Mouse (Mus musculus) forebrain, embryonic 11.5 days (tissue): ENCODE measurements around the gene Foxp1. TPM values are rescaled to one million over a fixed set of nuclear protein-coding genes. Genes with fewer than 3 reads are reported as not detected.

Experiments
- ATAC-seq: fragments of 200-750 bp; cut with Nextera tagmentation; replicated peaks from 2 replicates; pipeline ENCODE4 v1.8.0; 2017; ENCODE audit warnings: moderate TSS enrichment; ENCODE audit not compliant: low FRiP score
- DNase-seq: peaks from one replicate; pipeline ENCODE4 v3.0.0-alpha.2; 2017; ENCODE audit warnings: low spot score
- H3K27ac ChIP-seq: fragments of 300-500 bp; sonication (generic); 2 replicates; pipeline ENCODE4 v1.5.1; 2014; ENCODE audit warnings: low read depth, low read length
- H3K27me3 ChIP-seq: fragments of 300-500 bp; sonication (generic); 2 replicates; pipeline ENCODE4 v1.6.1; 2014; ENCODE audit warnings: mild to moderate bottlenecking, low read length, mixed read lengths; ENCODE audit not compliant: control insufficient read depth, insufficient read depth
- H3K36me3 ChIP-seq: fragments of 300-500 bp; sonication (generic); 2 replicates; pipeline ENCODE4 v1.6.1; 2014; ENCODE audit warnings: mild to moderate bottlenecking, low read length, moderate library complexity, mixed read lengths; ENCODE audit not compliant: control insufficient read depth, insufficient read depth
- H3K4me1 ChIP-seq: fragments of 300-500 bp; sonication (generic); replicated peaks from 2 replicates; pipeline ENCODE4 v1.6.1; 2014; ENCODE audit warnings: low read length, mixed read lengths; ENCODE audit not compliant: control insufficient read depth, insufficient read depth
- H3K4me2 ChIP-seq: fragments of 300-500 bp; sonication (generic); 2 replicates; pipeline ENCODE4 v1.6.1; 2014; ENCODE audit warnings: low read depth, mild to moderate bottlenecking, low read length, moderate library complexity, mixed read lengths; ENCODE audit not compliant: severe bottlenecking
- H3K4me3 ChIP-seq: fragments of 300-500 bp; sonication (generic); 2 replicates; pipeline ENCODE4 v1.5.1; 2014; ENCODE audit warnings: low read depth, low read length
- H3K9ac ChIP-seq: fragments of 300-500 bp; sonication (generic); 2 replicates; pipeline ENCODE4 v1.6.1; 2014; ENCODE audit warnings: low read length
- H3K9me3 ChIP-seq: fragments of 300-500 bp; sonication (generic); 2 replicates; pipeline ENCODE4 v1.6.1; 2016; ENCODE audit warnings: low read length, mixed read lengths; ENCODE audit not compliant: control insufficient read depth
- WGBS: fragments of 180-500 bp; shearing (Covaris S2); extraction: QIAGEN DNeasy Blood & Tissue Kit; methylation state at CpG from one replicate; pipeline ENCODE4 v1.1.7; 2014; 5-methylcytosine and 5-hydroxymethylcytosine counted together
- polyA plus RNA-seq: library from polyadenylated mRNA; unstranded; fragments of >200 nt; fragmentation: Nextera tagmentation; extraction: Ambion mirVana; gene quantifications from 2 replicates; pipeline ENCODE4 v1.2.1, GENCODE M21; 2014

The Foxp1 gene
- polyA plus RNA-seq, 1 experiment from 2014 or later: 91.5 TPM

DNA sequence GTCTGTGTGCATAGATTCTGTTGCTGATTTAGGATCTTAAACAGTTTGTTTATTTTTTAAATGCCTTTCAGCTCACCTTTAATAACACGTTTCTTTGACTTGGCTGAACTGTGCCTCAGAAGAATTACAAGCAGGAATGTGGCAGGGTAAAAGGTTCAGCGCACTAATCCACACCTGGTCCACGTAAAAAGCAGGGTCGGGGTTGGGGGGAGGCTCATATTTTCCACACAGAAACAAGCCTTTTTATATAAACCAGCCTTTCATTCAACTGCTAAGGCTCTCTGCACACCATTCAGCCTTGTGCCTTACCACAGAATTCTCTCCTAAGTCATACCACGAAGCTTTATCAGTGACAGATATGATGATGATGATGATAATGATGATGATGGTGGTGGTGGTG, 249.3 kb downstream of the Foxp1 start:
- no peaks in the 10 kb centered on the region for H3K9me3 ChIP-seq

DNA sequence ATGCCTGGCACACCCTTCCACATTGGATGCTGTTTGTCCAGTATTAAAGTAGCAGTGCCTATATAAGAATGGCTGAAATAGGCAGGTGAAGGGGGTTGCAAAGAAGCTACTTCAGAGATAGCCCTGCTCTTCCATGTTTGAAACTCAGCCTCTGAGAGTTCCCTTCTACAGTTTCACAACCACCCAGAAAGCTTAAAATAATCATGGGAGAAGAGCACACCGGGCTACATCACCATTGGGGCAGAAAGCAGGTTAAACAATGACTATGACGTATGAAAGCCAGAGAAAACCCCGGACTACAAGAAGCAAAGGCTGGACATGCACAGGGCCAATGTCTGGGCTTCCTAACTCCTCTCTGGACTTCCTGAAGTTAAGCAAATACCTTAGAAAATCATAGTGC, 250.3 kb downstream of the Foxp1 start:
- no peak overlapping the region for H3K9ac ChIP-seq
- 90% methylated on average over 3 of the region's 3 CpGs for WGBS

More for the DNA sequence above, 249.3 kb downstream of the Foxp1 start:
- Histone ChIP-seq H3K27ac (no peak overlapping the region), H3K4me1 (peaks cover 6% of the 10 kb centered on the region; the same call in 1 of the 2 replicates), H3K36me3 (no peaks in the 10 kb centered on the region), H3K27me3 (no peaks in the 10 kb centered on the region), H3K4me3 (no peak overlapping the region), H3K4me2 (no peak overlapping the region), H3K9ac (no peak overlapping the region)
- ATAC-seq: no peak
- WGBS: 75% methylated on average over 5 of the region's 5 CpGs
- DNase-seq: no peak

DNA sequence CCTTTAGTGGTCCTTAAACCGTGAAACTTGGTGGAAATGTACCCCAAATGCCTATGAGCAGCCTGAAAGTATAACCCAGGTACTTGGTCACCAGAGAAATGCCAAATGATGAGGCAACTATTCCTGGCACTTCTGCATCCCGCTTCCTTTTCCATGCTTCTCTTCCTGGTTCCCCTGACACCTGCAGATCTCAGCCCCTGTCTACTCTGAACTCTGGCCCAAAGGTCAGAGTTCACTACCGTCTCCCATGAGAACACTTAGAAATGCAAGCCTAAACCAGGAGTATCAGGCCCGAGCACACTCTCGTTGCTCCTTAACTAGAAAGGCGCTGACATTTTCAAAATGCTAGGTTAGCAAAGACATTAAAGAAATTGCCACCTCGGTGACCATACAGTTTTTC, 250.8 kb downstream of the Foxp1 start:
- Histone ChIP-seq H3K9ac (no peak overlapping the region), H3K4me2 (no peak overlapping the region), H3K4me3 (no peak overlapping the region), H3K4me1 (peaks cover 9% of the 10 kb centered on the region; the same call in 1 of the 2 replicates), H3K9me3 (no peaks in the 10 kb centered on the region), H3K27ac (no peak overlapping the region), H3K27me3 (no peaks in the 10 kb centered on the region), H3K36me3 (no peaks in the 10 kb centered on the region)
- ATAC-seq: no peak
- DNase-seq: no peak
- WGBS: 79% methylated on average over 7 of the region's 7 CpGs

More for the DNA sequence above, 250.3 kb downstream of the Foxp1 start:
- H3K4me1 ChIP-seq: peaks cover 8% of the 10 kb centered on the region; the same call in 1 of the 2 replicates
- DNase-seq (no peak), ATAC-seq (no peak)
- no peaks in the 10 kb centered on the region for H3K9me3 ChIP-seq
- H3K36me3 ChIP-seq: no peaks in the 10 kb centered on the region
- no peak overlapping the region for H3K4me2 ChIP-seq
- H3K27ac ChIP-seq: no peak overlapping the region
- H3K4me3 ChIP-seq: no peak overlapping the region
- H3K27me3 ChIP-seq: no peaks in the 10 kb centered on the region

DNA sequence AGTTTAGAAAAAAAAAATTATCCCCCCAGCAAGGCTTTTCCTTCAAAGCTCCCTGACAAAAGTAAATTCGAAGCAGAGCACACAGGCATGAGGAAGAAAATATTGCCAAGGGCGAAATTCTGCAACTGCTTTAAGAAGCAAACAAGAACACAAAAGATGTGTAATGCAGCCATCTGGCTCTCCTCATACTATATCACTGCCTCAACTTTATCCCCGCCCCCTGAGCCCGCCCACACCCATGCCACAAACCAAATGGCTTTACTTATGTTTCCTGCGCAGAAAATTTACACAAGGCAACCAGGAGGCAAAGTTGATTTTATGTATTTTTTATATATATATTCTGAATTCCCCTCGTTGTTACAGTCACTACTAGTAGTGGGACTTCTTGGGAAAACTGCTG, 252.6 kb downstream of the Foxp1 start:
- Histone ChIP-seq H3K9me3 (no peaks in the 10 kb centered on the region), H3K4me3 (no peak overlapping the region), H3K4me2 (no peak overlapping the region), H3K4me1 (peaks cover 24% of the 10 kb centered on the region), H3K27me3 (no peaks in the 10 kb centered on the region), H3K9ac (no peak overlapping the region), H3K27ac (no peak overlapping the region), H3K36me3 (no peaks in the 10 kb centered on the region)
- DNase-seq: no peak
- ATAC-seq: no peak
- WGBS: 79% methylated on average over 6 of the region's 6 CpGs

DNA sequence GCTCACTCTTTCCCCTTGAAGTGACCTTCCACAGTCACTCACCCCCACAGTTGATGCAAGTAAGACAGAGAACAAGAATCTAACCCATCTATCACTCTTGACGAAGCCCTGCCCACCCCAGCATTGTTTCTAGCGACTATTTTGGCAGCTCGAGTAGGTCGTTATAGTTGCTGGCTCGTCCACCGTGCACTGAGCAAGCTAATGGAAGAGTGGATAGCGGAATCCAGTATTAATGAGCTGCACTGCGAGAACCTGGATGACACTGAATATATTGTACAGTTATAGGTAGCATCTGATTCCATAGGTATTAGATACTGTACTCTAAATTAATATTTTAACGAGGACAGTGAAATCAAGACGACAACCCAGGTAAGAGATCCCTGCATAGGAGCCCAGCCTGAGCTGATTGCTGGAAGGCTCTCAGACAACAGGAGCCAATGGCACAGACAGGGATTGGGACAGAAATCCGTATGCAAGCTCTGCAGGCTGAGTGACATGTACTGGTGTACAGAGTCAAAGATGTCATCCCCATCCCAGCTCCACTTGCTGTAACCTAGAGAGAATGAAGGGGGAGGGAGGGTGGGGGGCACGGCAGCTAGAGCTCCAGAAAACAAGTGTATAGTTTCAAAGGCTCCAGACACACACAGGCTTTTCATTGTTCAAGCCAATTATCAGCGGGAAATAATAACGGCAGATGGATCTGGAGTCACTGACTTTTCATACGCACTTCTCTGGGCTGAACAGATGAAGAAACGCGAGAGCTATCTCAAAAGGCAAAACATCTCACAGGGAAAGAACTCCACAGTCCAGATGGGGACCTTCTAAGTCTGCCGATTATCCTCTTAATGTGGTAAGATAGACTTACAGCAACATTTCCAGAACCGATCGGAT, 254.1 kb downstream of the Foxp1 start:
- 55% methylated on average over 20 of the region's 20 CpGs for WGBS
- H3K36me3 ChIP-seq: no peaks in the 10 kb centered on the region
- no peak overlapping the region for H3K4me3 ChIP-seq
- H3K27ac ChIP-seq: no peak overlapping the region
- DNase-seq: no peak
- H3K27me3 ChIP-seq: peaks cover 2% of the 10 kb centered on the region; the same call in 1 of the 2 replicates
- H3K9me3 ChIP-seq: no peaks in the 10 kb centered on the region
- no peak overlapping the region for H3K4me2 ChIP-seq
- H3K9ac ChIP-seq: no peak overlapping the region
- ATAC-seq: peak; percentile 9; the same call in 1 of the 2 replicates
- peaks cover 35% of the 10 kb centered on the region for H3K4me1 ChIP-seq

DNA sequence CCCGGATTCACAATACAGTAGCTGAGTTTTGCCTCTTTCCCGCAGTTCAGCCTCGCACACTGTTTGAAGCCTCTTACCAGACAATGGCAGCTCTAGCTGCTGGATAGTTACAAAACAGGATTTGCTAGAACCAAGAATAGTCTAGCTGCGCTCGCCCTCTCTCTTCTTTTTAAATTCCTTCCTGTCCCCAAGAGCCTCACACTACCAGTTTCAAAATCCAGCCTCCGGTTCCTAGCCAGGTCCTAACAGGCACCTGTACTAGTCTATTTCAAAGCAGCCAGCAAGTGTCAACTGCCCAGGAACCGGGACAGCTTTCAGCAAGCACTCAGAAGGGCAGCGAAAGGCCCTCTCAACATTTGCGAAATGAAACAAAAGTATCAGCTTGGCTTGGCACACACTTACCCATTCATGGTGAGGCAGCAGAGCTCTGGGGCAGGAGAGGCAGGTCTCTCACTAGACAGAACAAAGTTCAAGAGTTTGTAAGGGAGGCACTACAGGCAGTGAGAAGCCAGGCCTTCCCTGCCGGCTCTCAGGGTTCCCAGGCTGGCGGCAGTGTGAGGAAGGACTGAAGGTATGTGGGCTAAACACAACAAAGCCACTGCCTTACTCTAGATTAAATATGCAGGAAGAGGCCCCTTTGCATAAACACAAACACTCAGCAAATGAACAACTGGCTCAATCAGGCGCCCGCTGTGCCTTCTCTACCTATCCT, 256.4 kb downstream of the Foxp1 start:
- DNase-seq (peak; percentile 54), ATAC-seq (0 out of 2 replicates have a peak, but pooled peaks have one; percentile 36)
- H3K36me3 ChIP-seq: no peaks in the 10 kb centered on the region
- peaks cover 41% of the 10 kb centered on the region for H3K4me1 ChIP-seq
- H3K4me3 ChIP-seq: no peak overlapping the region
- peak overlapping the region; percentile 37 for H3K9ac ChIP-seq
- peak overlapping the region; percentile 31; the same call in 1 of the 2 replicates for H3K27ac ChIP-seq
- peak overlapping the region; percentile 20; the same call in 1 of the 2 replicates for H3K4me2 ChIP-seq
- H3K9me3 ChIP-seq: no peaks in the 10 kb centered on the region
- H3K27me3 ChIP-seq: peaks cover 2% of the 10 kb centered on the region; the same call in 1 of the 2 replicates
- WGBS: 9% methylated on average over 13 of the region's 13 CpGs

DNA sequence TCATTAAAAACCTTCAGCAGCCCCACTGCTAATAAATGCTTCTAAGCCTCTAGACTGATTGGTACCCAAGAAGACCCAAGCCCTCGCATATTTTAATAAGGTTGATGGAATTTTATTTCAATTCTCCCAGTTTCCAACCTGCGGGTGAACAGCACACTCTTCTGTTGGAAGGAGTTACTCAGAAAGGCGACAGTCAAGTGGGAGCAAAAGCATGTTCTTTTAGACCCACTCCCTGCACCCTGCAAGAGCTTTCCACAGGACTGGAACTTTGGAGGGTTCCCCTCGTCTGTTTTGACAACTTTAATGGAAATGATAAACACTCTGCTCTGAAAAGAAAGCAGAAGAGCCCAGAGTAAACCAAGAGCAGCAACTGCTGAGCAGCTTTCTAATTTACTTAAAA, 257.3 kb downstream of the Foxp1 start:
- H3K9ac ChIP-seq: no peak overlapping the region
- H3K4me3 ChIP-seq: no peak overlapping the region
- 27% methylated on average over 4 of the region's 4 CpGs for WGBS
- no peaks in the 10 kb centered on the region for H3K9me3 ChIP-seq
- no peak overlapping the region for H3K4me2 ChIP-seq
- H3K27ac ChIP-seq: no peak overlapping the region
- ATAC-seq (no peak), DNase-seq (no peak)
- H3K4me1 ChIP-seq: peaks cover 41% of the 10 kb centered on the region
- peaks cover 2% of the 10 kb centered on the region; the same call in 1 of the 2 replicates for H3K27me3 ChIP-seq
- no peaks in the 10 kb centered on the region for H3K36me3 ChIP-seq

DNA sequence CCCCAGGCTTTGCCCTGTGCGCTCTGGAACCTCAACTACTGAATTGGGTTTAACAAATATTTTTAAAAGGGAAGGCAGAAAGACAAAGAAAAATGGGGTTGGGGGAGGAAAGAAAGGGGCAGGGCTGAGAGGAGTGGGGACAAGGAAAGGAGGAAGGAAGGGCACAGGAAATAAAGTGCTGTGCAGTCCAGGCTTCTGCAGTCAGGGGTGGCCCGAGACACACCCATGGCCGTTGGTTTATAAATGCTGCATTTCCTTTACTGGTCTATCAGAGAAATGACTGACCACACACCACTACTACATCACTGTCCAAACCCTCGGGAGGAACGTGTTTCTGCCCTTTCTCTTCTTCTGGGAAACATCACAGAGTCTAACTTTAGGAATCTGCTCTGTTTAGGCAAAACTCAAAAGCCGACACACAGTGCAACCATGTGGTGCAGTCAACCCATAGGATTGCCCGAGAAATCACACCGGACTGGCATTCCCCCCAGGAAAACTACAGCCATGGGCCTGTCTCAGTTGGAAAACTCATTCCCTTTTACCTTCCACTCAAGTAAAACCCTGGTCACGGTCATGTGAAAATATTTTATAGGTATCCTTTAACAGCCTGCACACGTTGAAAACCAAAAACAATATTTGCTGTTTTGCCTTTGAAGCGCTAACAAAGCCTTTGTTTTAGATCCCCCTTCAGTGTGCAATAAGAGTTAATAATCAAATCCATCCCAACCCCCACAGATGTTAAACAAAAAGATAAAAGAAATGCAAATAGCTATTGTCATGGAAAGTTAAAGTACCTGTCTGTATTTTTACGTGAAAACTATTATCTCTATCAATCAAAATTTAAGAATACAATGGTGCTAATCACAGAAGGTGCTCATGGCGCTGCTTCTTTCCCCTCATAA, 258.1 kb downstream of the Foxp1 start:
- no peak for DNase-seq
- Histone ChIP-seq H3K4me2 (no peak overlapping the region), H3K4me1 (peaks cover 41% of the 10 kb centered on the region), H3K36me3 (no peaks in the 10 kb centered on the region), H3K4me3 (no peak overlapping the region), H3K27ac (no peak overlapping the region), H3K27me3 (peaks cover 2% of the 10 kb centered on the region; the same call in 1 of the 2 replicates), H3K9ac (no peak overlapping the region), H3K9me3 (no peaks in the 10 kb centered on the region)
- no peak for ATAC-seq
- 27% methylated on average over 13 of the region's 13 CpGs for WGBS
